Mouse (Mus musculus): ENCODE results near the gene Adora1.

Gene Adora1

GRCm38 (mm10) chr1:134215751-134216628 is 19.2 kb downstream of the Adora1 start:
- DNase-seq (ENCODE audit: low read depth, low spot score): no peak

- DNase-seq (ENCODE audit: low read depth, low spot score): no peak
Measured at GRCm38 (mm10) chr1:134215059-134215458, 20.2 kb downstream of the Adora1 start.

DNA sequence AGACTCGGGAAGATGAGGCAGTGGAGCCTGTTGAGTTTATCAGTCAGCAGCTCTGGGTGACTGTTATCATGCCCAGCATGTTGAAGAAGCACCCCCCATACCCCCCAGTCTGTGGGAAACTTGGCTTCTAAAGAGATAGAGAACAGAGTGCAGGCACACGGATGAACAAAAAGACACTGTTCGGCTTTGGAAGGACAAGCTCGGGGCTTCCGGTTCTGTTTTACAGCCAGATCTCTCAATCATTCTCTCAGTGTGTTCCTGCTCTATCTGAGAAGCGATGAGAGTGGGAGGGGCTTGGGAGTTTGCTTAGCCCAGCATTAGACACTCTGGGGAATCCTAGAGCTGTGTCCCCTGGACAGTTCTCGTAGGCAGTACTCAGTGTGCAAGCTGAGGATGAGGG is 21.8 kb downstream of the Adora1 start:
- no peak for DNase-seq (ENCODE audit: low read depth, low spot score)

- DNase-seq (ENCODE audit: low read depth, low spot score): no peak
Measured at GRCm38 (mm10) chr1:134212351-134212750, 22.9 kb downstream of the Adora1 start.

GRCm38 (mm10) chr1:134211631-134212030 is 23.6 kb downstream of the Adora1 start:
- DNase-seq (ENCODE audit: low read depth, low spot score): no peak

- no peak for DNase-seq (ENCODE audit: low read depth, low spot score)
Measured at GRCm38 (mm10) chr1:134211043-134211442, 24.2 kb downstream of the Adora1 start.

- DNase-seq (ENCODE audit: low read depth, low spot score): no peak
Measured at GRCm38 (mm10) chr1:134210179-134210755, 25.0 kb downstream of the Adora1 start.

DNA sequence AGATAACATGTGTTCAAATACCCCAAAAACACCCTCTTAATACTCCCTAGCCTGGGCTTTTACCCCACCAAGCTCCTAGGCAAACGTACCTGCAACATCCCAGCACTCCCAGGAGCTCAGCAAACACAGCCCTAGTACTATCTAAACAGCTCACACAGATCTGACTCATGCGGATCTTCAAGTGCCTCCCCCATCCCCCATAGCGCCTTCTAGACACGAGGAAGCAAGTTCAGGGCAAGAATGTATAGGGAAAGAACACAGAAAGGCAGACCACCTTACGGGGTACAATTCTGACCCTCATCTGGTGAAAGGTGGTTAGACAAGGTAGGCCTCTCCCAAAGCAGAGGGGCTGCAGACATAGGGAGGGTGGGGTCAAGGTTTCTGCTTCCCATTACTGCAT is 29.1 kb downstream of the Adora1 start:
- DNase-seq (ENCODE audit: low read depth, low spot score): no peak

DNA sequence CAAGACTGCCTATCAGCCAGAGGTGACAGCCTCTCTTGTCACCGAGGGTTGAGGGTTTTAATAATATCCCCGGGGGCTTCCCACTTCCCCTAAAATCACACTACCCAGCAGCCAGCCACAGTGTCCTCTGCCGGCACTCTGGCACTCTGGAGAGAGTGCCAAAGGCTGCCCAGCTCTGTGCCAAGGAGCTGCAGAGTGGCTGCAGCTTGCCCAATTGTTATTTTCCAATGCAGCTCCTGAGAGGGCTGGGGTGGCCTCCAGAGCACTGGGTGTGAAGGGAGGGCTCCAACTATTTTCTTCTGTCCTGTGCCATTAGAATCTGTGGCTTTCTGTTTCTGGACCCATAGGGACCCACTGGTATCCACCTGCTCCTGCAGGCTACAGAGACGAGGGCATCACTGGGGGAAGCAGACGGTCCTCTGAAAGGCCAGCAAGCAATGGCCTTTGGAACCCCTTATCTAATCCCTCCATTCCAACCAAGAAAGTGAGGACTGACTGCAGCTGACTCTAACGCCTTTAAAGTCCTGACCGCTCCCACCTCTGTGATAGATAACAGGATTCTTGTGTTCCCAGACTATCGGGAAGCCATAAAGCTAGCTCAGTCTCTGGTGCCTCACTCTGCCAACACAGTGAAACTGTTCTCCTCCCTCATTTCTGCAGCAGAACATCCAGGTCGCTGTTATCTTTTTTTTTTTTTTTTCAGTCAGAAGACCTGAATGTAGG is 29.8 kb downstream of the Adora1 start:
- no peak for DNase-seq (ENCODE audit: low read depth, low spot score)

DNA sequence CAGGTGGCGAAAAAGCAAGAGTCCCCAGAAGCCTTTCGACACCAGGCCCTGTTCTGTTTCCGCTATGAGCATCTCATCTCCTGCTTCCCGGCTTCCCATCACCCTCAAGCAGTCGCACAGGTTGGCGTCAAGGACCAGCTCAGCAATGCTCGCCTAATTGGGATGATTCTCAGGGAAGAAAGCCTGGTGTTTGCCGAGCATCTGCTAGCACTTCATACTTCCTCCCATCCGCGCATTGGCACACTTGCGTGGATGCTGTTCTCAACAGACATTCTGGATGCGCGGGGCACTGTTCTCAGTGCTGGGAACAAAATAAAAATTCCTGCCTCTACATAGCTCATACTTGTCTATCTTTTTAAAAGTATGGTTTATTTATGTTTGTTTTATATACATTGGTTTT is 31.0 kb downstream of the Adora1 start:
- DNase-seq (ENCODE audit: low read depth, low spot score): no peak

DNA sequence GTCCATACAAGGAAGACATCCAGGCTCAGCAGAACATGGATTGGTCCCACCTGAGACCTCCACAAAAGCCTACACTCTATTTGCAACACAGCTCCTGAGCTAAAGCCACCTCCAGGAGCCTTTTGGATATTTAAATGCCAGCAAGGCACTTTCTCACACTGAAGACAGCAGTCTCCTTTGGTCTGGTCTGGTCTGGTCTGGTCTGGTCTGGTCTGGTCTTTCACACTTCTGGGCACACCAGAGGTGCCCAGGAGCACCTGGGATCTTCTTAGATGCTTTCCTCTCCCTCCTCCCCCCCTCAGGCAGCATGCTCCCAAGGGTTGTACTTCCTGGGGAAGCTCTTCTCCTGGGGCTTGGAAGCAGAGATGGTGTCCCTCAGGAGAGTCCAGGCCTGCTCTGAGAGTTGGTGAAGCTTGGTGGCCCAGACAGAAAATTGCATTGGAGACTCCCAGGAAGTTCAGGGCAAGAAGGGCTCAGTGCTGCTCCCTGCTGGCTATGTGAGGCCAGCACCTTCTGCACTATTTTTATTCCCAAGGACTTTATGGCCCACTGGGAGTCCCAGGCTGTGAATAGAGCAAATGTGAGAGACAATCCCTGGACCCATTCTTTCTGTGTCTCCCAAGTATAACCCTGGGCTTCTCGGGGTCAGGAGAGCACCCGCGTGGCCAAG is 33.3 kb downstream of the Adora1 start:
- peak; percentile 43 for DNase-seq (ENCODE audit: low read depth, low spot score)

- DNase-seq (ENCODE audit: low read depth, low spot score): no peak
Measured at GRCm38 (mm10) chr1:134200998-134201686, 34.1 kb downstream of the Adora1 start.

- DNase-seq (ENCODE audit: low read depth, low spot score): no peak
Measured at GRCm38 (mm10) chr1:134200481-134200880, 34.8 kb downstream of the Adora1 start.

- DNase-seq (ENCODE audit: low read depth, low spot score): no peak
Measured at GRCm38 (mm10) chr1:134198197-134198995, 36.8 kb downstream of the Adora1 start.

DNA sequence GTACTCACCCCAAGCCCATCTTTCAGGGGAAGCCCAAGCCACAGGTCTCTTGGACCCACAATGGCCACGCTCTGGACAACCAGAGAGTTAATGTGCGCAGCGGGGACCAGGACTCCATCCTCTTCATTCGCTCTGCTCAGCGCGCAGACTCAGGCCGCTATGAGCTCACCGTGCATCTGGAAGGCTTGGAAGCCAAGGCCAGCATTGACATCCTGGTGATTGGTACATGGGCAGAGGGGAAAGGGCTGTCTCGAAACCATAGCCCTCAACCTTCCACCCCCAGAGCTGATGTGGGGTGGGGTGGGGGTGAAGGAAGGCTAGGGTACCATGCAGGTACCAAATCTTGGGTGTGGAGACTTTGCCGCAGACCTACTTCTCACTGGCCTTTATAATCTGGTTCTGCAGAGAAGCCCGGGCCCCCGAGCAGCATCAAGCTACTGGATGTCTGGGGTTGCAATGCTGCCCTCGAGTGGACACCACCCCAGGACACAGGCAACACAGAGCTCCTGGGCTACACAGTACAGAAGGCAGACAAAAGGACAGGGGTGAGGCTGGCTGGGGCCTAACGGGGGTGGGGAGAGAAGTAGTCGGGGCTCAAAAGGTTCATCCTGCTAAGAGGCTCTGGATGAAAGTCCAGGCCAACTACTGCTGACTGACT is 37.8 kb downstream of the Adora1 start:
- DNase-seq (ENCODE audit: low read depth, low spot score): no peak

GRCm38 (mm10) chr1:134196386-134196785 is 38.8 kb downstream of the Adora1 start:
- DNase-seq (ENCODE audit: low read depth, low spot score): peak; percentile 36

GRCm38 (mm10) chr1:134195979-134196378 is 39.3 kb downstream of the Adora1 start:
- no peak for DNase-seq (ENCODE audit: low read depth, low spot score)

- no peak for DNase-seq (ENCODE audit: low read depth, low spot score)
Measured at GRCm38 (mm10) chr1:134195571-134195970, 39.7 kb downstream of the Adora1 start.

GRCm38 (mm10) chr1:134195117-134195516 is 40.1 kb downstream of the Adora1 start:
- DNase-seq (ENCODE audit: low read depth, low spot score): no peak
